Mouse (Mus musculus): ENCODE results near the gene Abca8a.
"Not testable (repeated sequence)": the region's sequence is repeated elsewhere in the genome, so short reads cannot be mapped to it uniquely, and the experiment has no call there.

The Abca8a gene

DNA sequence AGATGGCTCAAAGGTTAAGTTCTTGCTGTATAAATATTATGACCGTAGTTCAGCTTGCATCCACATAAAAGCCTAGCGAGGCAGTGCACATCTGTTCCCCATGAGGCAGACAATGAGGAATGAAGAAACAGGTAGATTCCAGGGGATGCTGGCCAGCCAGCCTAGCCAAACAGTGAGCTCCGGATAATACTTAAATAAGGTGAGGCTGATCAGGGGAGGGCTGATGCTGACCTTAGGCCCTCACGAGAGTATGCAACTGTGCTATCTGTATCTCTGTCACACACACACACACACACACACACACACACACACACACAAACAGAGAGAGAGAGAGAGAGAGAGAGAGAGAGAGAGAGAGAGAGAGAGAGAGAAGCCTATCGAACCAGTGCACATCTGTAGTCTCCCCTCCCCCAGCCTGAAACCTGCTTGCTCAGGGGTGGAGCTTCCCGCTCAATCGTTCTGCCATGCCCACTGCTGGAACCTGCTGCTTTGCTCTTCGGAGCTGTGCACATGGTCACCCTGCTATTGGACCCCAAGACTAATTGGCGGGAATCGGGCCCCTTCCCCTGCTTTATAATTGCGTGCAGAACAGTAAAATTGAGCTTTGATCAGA, 108.2 kb downstream of the Abca8a start:
- not testable (repeated sequence) for DNase-seq (ENCODE audit: low read depth in 1 of 2, low spot score in 2 of 2)

- no peak for DNase-seq (ENCODE audit: low read depth in 1 of 2, low spot score in 2 of 2)
Observed at GRCm38 (mm10) chr11:109981872-109982271, 113.9 kb downstream of the Abca8a start.

Measured in monocyte, adult 2 months (primary cell).